Mouse (Mus musculus) monocyte, adult 59 days (primary cell): Measurements from ENCODE around the gene Gramd2. TPM values are rescaled to one million over a fixed set of nuclear protein-coding genes. Genes with fewer than 3 reads are reported as not detected.

Experiments
- total RNA-seq, 2 experiments: library from RNA; stranded (reverse); gene quantifications; one replicate each; pipeline ENCODE4 v1.2.4; 2023

Gene Gramd2
- total RNA-seq, result under 1 TPM in 1 of 2 experiments, not detected in 1; 0.27 TPM

GRCm38 (mm10) chr9:59679678-59680533, at the start of gene Gramd2:
Gramd2 (plus strand) TSS chr9:59680144.

DNA sequence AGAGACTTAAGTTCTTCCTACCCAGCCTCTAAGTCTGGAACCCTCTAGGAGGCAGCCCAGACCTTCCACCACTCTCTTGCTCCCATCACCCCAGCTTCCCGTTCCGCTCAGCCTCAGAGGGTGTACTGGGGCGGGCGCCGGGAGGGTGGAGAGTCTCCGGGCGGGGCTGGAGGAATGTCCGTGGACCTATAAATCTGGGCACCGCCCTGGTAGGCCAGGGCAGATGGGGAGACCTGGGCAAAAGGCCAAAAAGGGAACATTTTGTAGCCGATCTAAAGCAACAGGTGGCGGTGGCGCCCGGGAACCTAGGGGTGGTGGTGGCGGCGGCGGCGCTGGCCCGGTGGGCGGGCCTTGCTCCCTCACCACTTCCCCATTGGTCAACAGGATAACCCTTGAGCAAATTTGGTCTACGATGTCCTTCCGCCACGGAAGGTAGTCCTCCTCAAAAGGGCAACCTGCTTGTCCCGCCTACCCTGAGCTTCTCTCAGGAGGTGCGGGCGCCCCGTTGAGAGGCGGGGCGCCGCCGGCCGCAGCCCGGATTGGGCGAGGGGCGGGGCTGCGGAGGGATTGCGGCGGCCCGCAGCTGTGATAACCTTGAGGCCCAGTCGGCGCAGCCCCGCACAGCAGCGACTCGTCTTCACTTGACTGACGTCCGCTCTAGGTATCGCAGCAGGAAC, 23.8 kb upstream of the Gramd2 start, which contains the start of gene Pkm:
Gene Pkm (plus strand): TSS at position 411 of the 677 bp plus-strand sequence.

DNA sequence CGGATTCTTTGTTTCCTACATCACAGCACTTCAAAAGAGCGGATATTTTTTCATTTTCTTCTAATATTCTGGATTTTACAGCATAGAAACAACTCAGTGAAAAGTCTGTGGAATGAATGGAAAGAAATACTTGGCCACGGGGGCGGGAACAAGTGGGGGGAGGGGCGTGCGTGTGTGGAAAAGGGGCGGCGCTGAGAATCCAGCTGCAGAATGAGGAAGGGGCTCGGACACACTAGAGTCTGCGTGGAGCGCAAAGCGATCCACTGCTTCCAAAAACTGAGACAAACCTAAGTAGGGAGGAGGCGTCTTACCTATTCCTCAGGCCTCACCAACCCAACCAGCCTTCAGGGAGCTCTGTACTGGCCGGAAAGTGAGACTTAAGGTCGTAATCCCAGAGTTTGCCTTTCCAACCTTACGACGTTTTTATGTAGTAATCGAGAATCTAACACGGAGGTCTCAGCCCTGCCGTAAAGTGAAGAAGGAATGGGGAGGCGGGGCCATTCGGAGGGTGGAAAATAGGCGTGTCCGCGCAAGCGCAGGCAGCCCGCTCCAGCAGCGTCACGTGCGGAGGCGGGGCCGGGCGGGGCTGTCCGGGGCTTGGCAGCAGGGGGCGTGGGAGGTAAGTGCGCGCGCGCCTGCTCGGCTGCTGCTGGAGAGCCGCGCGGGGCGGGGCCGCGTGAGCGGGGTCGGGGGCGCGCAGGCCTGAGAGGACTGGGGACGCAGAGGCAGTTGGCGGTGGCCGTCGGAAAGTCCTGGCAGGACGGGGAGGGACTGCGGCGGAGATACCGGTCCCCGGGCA, 70.5 kb downstream of the Gramd2 start, which contains the start of the genes Senp8 and Myo9a:
Gene Senp8 (minus strand): TSS at position 444 of the 799 bp plus-strand sequence.
Gene Myo9a (plus strand): TSS at position 630 of the 799 bp plus-strand sequence.

Other genes starting within 250 kb of the Gramd2 start
- gene Arih1, start 193.5 kb upstream of the Gramd2 start, total RNA-seq, result 100 to 1,000 TPM; 110 to 131 TPM
- 100 to 1,000 TPM; 209 to 232 TPM for gene Hexa, start 140.6 kb upstream of the Gramd2 start, total RNA-seq
- 1 to 10 TPM; 2.7 to 3.9 TPM for gene Tmem202, start 140.3 kb upstream of the Gramd2 start, total RNA-seq
- gene Celf6, start 102.2 kb upstream of the Gramd2 start, total RNA-seq, result not detected
- 10 to 100 TPM; 31.9 to 37.8 TPM for gene Parp6, start 62.9 kb upstream of the Gramd2 start, total RNA-seq
- 100 to 1,000 TPM; 532 to 569 TPM for gene Pkm, start 23.8 kb upstream of the Gramd2 start, total RNA-seq
- gene Senp8, start 70.6 kb downstream of the Gramd2 start, total RNA-seq, result 1 to 10 TPM; 2.3 TPM
- 10 to 100 TPM; 65.4 to 71.5 TPM for gene Myo9a, start 70.8 kb downstream of the Gramd2 start, total RNA-seq